Mouse (Mus musculus): ENCODE results near the gene Mrps34.
"Not testable (repeated sequence)": the region's sequence is repeated elsewhere in the genome, so short reads cannot be mapped to it uniquely, and the experiment has no call there.

Mrps34 gene

DNA sequence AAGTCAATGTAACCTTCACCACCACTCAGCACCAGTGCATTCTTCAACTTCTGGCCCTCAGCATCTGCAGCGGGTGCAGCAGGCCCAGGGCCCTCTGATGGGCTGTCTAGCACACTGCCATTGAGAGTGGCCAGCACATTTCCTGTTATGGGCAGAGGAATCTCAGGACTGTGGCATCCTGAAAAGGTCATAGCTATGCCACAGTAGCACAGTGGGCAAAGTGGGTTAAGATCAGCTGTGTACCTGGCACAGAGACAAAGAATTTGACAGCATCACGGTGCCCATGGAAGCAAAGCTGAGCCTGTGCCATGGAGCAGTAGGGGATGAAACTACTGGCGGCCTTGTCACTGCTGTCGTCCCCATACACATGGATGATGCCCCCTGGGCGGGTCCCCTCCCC, 4.2 kb downstream of the Mrps34 start:
- DNase-seq (ENCODE audit: extremely low read depth, low read depth) = no peak

DNA sequence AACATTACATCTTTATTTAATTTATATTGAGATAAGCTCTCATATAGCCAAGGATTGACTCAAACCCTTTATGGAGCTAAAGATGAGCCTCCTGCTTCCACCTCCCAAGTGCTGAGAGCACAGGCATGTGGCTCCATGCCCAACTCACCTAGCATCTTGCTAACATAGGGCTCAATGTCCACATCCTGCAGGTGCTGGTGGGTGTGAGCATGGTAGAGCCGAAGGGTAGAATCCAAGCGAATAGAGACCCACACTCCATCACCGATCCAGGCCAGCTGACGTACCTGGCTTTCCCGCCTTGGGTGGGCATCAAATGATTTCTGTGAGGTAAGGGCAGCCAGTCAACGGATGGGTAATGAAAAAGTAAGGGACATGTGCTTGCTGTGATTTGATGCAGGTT, 5.1 kb downstream of the Mrps34 start:
- DNase-seq (ENCODE audit: extremely low read depth, low read depth) = no peak

GRCm38 (mm10) chr17:24902124-24902523, 7.2 kb downstream of the Mrps34 start:
- no peak for DNase-seq (ENCODE audit: extremely low read depth, low read depth)

GRCm38 (mm10) chr17:24902671-24903474, 8.0 kb downstream of the Mrps34 start:
- no peak for DNase-seq (ENCODE audit: extremely low read depth, low read depth)

DNA sequence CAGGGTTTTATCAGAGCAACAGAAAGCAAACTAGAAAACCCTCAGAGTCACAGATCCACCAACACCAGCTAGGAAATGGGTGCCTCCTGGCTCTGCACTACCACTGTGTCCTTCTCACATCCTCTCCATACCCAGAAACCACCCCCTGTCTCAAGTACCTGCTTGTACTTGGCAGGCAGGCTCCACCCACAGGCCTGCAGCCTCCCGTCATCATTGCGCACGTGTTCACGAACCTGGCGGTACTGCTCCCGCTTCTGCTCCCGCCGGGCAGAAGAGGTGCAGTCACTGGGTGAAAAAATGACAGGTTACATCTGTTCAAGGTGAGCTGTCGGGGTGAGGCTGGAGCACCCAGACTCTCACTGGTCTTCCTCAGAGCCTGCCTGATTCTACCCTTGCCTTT, 8.9 kb downstream of the Mrps34 start:
- no peak for DNase-seq (ENCODE audit: extremely low read depth, low read depth)

DNA sequence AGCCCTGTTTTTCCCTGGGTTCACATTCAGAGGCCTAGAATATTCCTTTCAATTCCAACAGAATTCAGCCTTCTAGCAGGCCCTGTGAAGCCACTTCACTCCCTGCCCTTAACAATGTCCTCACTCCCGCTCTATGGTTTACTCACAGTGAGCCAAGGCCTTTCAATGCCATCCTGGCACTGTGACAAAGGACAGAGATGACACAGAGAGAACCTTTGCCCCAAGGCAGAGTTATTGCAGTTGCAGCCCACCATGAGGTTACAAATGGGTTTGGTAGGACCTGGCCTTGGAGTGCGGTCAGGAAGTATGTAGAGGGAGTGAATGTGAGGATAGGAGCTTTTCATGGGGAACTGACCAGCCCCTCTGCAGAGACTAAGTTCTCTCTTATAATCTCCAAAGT, 12.7 kb downstream of the Mrps34 start:
- DNase-seq (ENCODE audit: extremely low read depth, low read depth) = no peak

GRCm38 (mm10) chr17:24913984-24914383, 19.1 kb downstream of the Mrps34 start:
- no peak for DNase-seq (ENCODE audit: extremely low read depth, low read depth)

DNA sequence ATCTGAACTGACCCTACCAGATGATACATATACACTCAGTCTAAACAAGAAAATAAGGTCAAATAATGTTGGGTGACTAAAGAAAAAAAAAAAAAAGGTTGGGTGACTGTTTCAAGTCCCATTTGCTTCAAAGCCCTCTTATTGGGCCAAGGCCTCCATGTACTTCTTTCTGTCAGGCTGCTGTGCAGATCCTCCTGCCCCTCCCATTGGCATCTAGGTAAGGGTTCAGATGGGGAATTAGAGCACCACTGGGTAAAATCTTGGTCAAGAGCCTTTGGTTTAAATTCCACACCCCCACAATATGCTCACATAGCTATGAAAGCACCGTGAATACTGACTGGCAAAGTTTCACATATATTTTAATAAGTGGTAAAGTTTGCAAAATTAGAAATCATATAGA, 28.3 kb downstream of the Mrps34 start:
- DNase-seq (ENCODE audit: extremely low read depth, low read depth) = no peak

DNA sequence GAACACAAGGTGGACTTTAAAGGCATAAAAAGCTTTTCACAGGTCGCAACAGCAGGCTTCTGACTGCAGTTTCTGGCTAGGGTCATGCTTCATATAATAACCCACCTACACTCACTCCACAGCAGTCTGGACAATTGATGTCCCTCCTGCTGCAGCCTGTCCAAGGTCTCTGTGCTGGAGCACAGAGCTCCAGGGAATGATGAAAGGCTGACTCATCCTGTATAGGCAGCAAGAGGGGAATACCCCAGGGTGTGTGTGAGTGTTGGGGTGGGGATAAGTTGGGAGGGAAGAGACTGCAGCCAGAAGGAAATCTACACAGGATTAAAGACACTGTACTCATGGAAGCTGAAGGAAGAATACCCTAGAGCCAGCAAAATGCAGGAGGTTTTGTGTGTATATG, 34.6 kb downstream of the Mrps34 start:
- no peak for DNase-seq (ENCODE audit: extremely low read depth, low read depth)

DNA sequence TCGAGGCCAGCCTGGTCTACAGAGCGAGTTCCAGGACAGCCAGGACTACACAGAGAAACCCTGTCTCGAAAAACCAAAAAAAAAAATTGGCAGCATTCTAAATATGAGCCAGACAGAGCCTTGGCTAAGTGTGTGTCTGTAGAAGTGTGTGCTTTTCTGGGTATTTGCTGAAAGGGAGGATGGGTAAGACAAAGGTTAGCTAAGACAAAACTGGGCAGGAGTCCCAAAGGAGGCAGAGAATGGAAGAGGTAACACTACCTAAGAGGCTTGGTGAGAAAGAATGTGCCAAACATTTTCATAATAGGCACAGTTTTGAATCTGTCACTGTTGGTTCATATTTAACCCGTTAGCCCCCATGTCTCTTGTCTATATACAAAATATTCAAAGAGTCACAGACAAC, 37.5 kb downstream of the Mrps34 start:
- no peak for DNase-seq (ENCODE audit: extremely low read depth, low read depth)

- no peak for DNase-seq (ENCODE audit: extremely low read depth, low read depth)
Observed at GRCm38 (mm10) chr17:24933163-24933562, 38.2 kb downstream of the Mrps34 start.

GRCm38 (mm10) chr17:24934926-24935325, 40.0 kb downstream of the Mrps34 start:
- no peak for DNase-seq (ENCODE audit: extremely low read depth, low read depth)

GRCm38 (mm10) chr17:24935666-24936065, 40.8 kb downstream of the Mrps34 start:
- no peak for DNase-seq (ENCODE audit: extremely low read depth, low read depth)

DNA sequence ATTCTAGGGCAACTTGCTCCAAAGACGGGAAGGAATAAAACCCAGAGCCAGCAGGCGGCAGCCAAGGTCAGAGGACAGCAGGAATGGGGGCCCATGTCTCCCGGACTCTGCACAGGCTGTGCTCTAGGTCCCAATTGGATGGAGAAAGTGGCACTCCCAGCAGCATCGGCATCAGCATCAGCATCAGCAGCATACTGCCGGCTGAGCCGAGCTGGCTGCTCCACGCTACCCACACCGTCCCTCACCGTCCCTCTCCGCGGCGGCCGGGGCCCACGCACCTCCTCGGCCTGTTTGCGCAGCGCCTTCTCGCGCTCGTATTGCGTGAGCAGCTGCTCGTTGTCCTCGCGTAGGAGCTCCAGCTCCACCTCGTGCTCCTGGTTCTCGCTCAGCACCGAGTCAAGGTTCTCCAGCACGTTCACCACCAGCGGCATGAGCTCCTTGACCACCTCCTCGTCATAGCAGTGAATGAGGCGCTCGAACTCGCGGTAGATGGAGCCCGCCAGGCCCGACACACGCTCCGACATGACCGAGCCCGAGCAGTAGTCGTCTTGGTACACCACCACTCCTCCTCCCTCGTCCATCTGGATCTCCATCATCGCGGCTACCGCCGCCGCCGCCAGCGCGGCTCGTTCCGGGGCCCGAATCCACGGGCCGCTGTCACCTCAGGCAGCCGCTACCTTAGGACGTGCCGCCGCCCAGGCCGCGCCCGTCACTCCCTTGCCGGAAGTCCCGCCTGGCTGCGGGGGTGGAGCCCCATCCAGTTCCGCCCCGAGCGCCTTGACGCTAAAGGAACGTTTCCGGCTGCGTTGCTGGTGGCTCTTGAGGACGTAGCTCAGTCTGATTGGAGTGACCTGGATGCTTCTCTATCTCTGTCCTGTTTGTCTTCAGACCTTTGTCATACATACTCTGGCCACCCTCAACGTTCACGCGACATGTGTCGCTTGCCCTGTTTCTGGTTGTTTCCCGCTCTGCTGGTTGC, 41.6 kb downstream of the Mrps34 start, which contains the start of gene Mapk8ip3:
Gene Mapk8ip3, minus strand, starts transcription at position 719 of the 979 bp plus-strand sequence.
- DNase-seq (ENCODE audit: extremely low read depth, low read depth) = peak; percentile 77

DNA sequence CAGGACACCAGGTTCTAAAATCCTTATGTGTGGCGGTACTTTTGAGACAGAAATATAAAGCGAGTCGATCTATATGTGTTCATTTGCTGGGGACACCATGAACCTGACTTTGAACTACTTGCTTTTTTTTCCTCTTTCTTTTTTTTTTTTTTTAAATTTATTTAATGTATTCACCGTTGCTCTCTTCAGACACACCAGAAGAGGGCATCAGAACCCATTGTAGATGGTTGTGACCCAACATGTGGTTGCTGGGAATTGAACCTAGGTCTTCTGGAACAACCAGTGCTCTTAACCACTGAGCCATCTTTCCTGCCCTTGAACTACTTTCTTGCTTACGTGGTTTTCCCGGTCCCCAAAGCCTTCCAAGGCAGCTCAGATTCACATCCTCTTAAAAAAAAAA, 42.4 kb downstream of the Mrps34 start:
- no peak for DNase-seq (ENCODE audit: extremely low read depth, low read depth)

GRCm38 (mm10) chr17:24942453-24942852, 47.5 kb downstream of the Mrps34 start:
- DNase-seq (ENCODE audit: extremely low read depth, low read depth) = not testable (repeated sequence)

GRCm38 (mm10) chr17:24943036-24943435, 48.1 kb downstream of the Mrps34 start:
- DNase-seq (ENCODE audit: extremely low read depth, low read depth) = no peak

DNA sequence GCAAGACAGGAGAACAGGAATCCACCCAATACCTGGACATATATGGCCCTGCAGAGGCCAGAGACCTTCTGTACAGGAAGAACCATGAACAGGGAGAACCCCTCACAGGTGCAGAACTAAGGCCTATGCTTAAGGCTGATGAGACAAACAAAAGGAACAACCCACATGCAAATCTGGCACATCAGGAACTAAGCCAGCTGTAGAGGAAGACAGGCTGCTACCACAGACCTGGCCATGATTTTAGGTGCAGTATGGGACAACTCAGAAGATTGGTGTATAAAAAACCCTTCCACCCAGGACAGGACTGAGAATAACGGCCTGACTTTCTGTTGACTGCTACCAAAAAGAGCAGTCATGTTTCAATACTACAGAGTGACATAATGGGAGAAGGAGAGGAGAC, 48.7 kb downstream of the Mrps34 start:
- DNase-seq (ENCODE audit: extremely low read depth, low read depth) = not testable (repeated sequence)

Measured in MEL-GATA-1-ER (cell line).